Mouse (Mus musculus): Measurements from ENCODE around the gene Usp43.

GRCm38 (mm10) chr11:67865100-67865499, 56.9 kb downstream of the Usp43 start:
- TF ChIP-seq POLR2A (IDR thresholded peaks at IDR 0.05; ENCODE audit: control insufficient read depth, extremely low read depth, insufficient read depth, low read length, poor library complexity): no peak
- TF ChIP-seq CTCF (IDR thresholded peaks at IDR 0.05; ENCODE audit: borderline replicate concordance, control insufficient read depth, extremely low read depth, insufficient read depth, low read length, poor library complexity): no peak
